Mouse (Mus musculus) CD4-positive, CD25-positive, alpha-beta regulatory T cell (primary cell): ENCODE measurements around the gene Vmn1r111. TPM values are rescaled to one million over a fixed set of nuclear protein-coding genes. Genes with fewer than 3 reads are reported as not detected.

Experiments used
- polyA plus RNA-seq: library from polyadenylated mRNA; unstranded; fragments of 100-300 nt; shearing (Covaris generic); gene quantifications from one replicate; pipeline ENCODE4 v1.2.1, GENCODE M21; 2017

Gene Vmn1r111
- polyA plus RNA-seq: not detected

DNA sequence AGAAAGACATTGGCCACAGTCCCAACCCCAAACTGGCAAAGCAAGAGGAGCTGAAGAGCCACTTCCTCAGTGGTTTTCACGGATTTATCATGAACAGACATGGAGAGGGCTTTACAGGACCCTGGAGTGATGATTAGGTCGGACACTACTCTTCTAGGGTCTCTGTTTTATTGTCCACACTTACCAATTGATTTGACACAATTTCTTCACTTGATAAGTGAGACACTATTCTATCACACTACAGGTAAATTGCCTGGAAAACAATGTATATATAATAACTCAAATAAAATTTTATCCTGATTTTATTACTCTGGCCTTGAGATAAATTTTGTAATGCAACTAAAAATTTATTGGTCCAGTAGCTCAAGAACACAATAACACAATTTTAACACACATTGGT is at the start of gene Vmn1r111:
Gene Vmn1r111, minus strand, starts transcription at position 101 of the 400 bp plus-strand sequence.

GRCm38 (mm10) chr7:20730524-20730923 is 27.5 kb upstream of the Vmn1r111 start, which contains the start of gene Gm10668:
TSS of gene Gm10668 (minus strand) at chr7:20730624.

DNA sequence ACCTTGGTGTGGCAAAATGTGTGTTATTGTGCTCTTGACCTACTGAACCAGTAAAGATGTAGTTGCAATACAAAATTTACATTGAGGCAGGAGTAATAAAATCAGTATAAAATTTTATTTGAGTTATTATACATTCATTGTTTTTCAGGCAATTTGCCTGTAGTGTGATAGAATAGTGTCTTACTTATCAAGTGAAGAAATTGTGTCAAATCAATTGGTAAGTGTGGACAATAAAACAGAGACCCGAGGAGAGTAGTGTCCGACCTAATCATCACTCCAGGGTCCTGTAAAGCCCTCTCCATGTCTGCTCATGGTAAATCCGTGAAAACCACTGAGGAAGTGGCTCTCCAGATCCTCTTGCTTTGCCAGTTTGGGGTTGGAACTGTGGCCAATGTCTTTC is 34.4 kb downstream of the Vmn1r111 start, which contains the start of gene Vmn1r107:
Gene Vmn1r107, plus strand, starts transcription at position 301 of the 400 bp plus-strand sequence.

Other genes starting within 250 kb of the Vmn1r111 start
- 0.19 TPM for gene Gm10670, start 228.3 kb downstream of the Vmn1r111 start, polyA plus RNA-seq
- not detected for gene Vmn1r103, start 192.7 kb downstream of the Vmn1r111 start, polyA plus RNA-seq
- 0.26 TPM for gene Vmn1r104, start 169.4 kb downstream of the Vmn1r111 start, polyA plus RNA-seq
- gene Gm5726, start 157.5 kb downstream of the Vmn1r111 start, polyA plus RNA-seq: not detected
- gene Gm4141, start 127.0 kb downstream of the Vmn1r111 start, polyA plus RNA-seq: not detected
- not detected for gene Gm4513, start 104.2 kb downstream of the Vmn1r111 start, polyA plus RNA-seq
- not detected for gene Vmn1r107, start 34.3 kb downstream of the Vmn1r111 start, polyA plus RNA-seq
- not detected for gene Gm10668, start 27.4 kb upstream of the Vmn1r111 start, polyA plus RNA-seq
- gene Vmn1r112, start 68.0 kb upstream of the Vmn1r111 start, polyA plus RNA-seq: not detected
- not detected for gene Vmn1r113, start 84.1 kb upstream of the Vmn1r111 start, polyA plus RNA-seq
- not detected for gene Vmn1r114, start 109.0 kb upstream of the Vmn1r111 start, polyA plus RNA-seq
- not detected for gene Vmn1r115, start 141.8 kb upstream of the Vmn1r111 start, polyA plus RNA-seq
- gene Vmn1r116, start 169.0 kb upstream of the Vmn1r111 start, polyA plus RNA-seq: not detected
- gene Vmn1r117, start 180.9 kb upstream of the Vmn1r111 start, polyA plus RNA-seq: not detected
- not detected for gene Vmn1r118, start 209.1 kb upstream of the Vmn1r111 start, polyA plus RNA-seq